ENCODE assay signal across 30 mouse cellular contexts in genomic region chr8:112935411-112935810, GRCm38 (mm10).
A peak's percentile ranks its signal among the peaks of the same experiment; 100 is the strongest.
DNase-seq lines count a peak whose midpoint lies in the region; ATAC-seq and TF ChIP-seq lines count a peak whose summit lies in the region.
"Had no signal": no experiment of that assay in that cellular context is flagged by ENCODE, and none has a peak within 500 bp of the region (broad histone marks: within the 10 kb centered on the region; RNA-seq: fewer than 3 reads in every experiment).

No protein-coding gene starts in this region.

- H3K4me3 ChIP-seq in kidney, postnatal 0 days (replicated peaks; ENCODE audit: low read depth, low read length): no peak overlapping the region
- H3K4me3 ChIP-seq: embryonic facial prominence, embryonic 15.5 days; forebrain, embryonic 10.5 days; hindbrain, embryonic 12.5 days; kidney, embryonic 15.5 days; layer of hippocampus, adult 2 months; limb, embryonic 15.5 days; liver, embryonic 15.5 days; lung, embryonic 15.5 days; midbrain, embryonic 13.5 days; neural tube, embryonic 15.5 days; stomach, embryonic 15.5 days had no signal

- 42% methylated on average over 3 of the region's 3 CpGs for WGBS in kidney, postnatal 0 days

- no peaks in the 10 kb centered on the region for H3K27me3 ChIP-seq in kidney, postnatal 0 days (ENCODE audit: insufficient read depth, low read length)
- H3K27me3 ChIP-seq: CH12.LX; embryonic facial prominence, embryonic 15.5 days; hindbrain, embryonic 12.5 days; kidney, embryonic 15.5 days; limb, embryonic 15.5 days; liver, embryonic 15.5 days; lung, embryonic 15.5 days; midbrain, embryonic 13.5 days; neural tube, embryonic 15.5 days; stomach, embryonic 15.5 days had no signal

- ATAC-seq in kidney, postnatal 0 days (replicated peaks; ENCODE audit: low FRiP score, low read depth): no peak
- ATAC-seq: forebrain, postnatal 0 days; hindbrain, postnatal 0 days; intestine, embryonic 16.5 days; midbrain, embryonic 13.5 days had no signal

- intact Hi-C loops in heart, postnatal 10 days (cut with DNase I): no loop called here

- no peak overlapping the region for H3K9ac ChIP-seq in kidney, postnatal 0 days (ENCODE audit: low read depth, low read length)
- H3K9ac ChIP-seq: embryonic facial prominence, embryonic 15.5 days; forebrain, postnatal 0 days; hindbrain, embryonic 12.5 days; kidney, embryonic 15.5 days; limb, embryonic 15.5 days; liver, embryonic 15.5 days; lung, embryonic 15.5 days; midbrain, embryonic 13.5 days; neural tube, embryonic 15.5 days; stomach, embryonic 15.5 days had no signal

- TF ChIP-seq POLR2A in brain, embryonic 14.5 days (IDR thresholded peaks at IDR 0.05; ENCODE audit: borderline replicate concordance, extremely low read depth, insufficient read depth, insufficient read length, poor library complexity, severe bottlenecking): no peak

- H3K4me1 ChIP-seq in kidney, postnatal 0 days (replicated peaks; ENCODE audit: insufficient read depth, low read length): no peaks in the 10 kb centered on the region
- H3K4me1 ChIP-seq: embryonic facial prominence, embryonic 15.5 days; forebrain, embryonic 10.5 days; kidney, embryonic 15.5 days; liver, embryonic 15.5 days; lung, embryonic 15.5 days; midbrain, embryonic 13.5 days; neural tube, embryonic 15.5 days; stomach, embryonic 15.5 days had no signal

- H3K27ac ChIP-seq in kidney, postnatal 0 days: no peak overlapping the region
- H3K27ac ChIP-seq: embryonic facial prominence, embryonic 15.5 days; forebrain, embryonic 10.5 days; hindbrain, embryonic 12.5 days; hindbrain, postnatal 0 days; layer of hippocampus, adult 2 months; limb, embryonic 15.5 days; liver, embryonic 15.5 days; lung, embryonic 15.5 days; macrophage; midbrain, embryonic 13.5 days; neural tube, embryonic 15.5 days; stomach, embryonic 15.5 days had no signal

- H3K9me3 ChIP-seq in kidney, postnatal 0 days (replicated peaks; ENCODE audit: low read length): no peaks in the 10 kb centered on the region
- H3K9me3 ChIP-seq: embryonic facial prominence, embryonic 15.5 days; forebrain, embryonic 10.5 days; hindbrain, embryonic 12.5 days; kidney, embryonic 15.5 days; limb, embryonic 15.5 days; liver, embryonic 15.5 days; lung, embryonic 15.5 days; midbrain, embryonic 13.5 days; neural tube, embryonic 15.5 days; stomach, embryonic 15.5 days had no signal

- no peaks in the 10 kb centered on the region for H3K36me3 ChIP-seq in kidney, postnatal 0 days (ENCODE audit: insufficient read depth, low read length)
- H3K36me3 ChIP-seq: embryonic facial prominence, embryonic 15.5 days; forebrain, embryonic 10.5 days; hindbrain, embryonic 12.5 days; kidney, embryonic 15.5 days; limb, embryonic 15.5 days; liver, embryonic 15.5 days; lung, embryonic 15.5 days; midbrain, embryonic 13.5 days; neural tube, embryonic 15.5 days; stomach, embryonic 15.5 days had no signal

- DNase-seq in kidney, postnatal 0 days (ENCODE audit: low spot score): peak; percentile 50
- DNase-seq in kidney, adult 8-10 months: no peak
- DNase-seq in 3134 (ENCODE audit: extremely low read depth, insufficient read length, low spot score) (peak; percentile 38), 3T3-L1 (ENCODE audit: low read depth, low spot score) (peak; percentile 44)
- peak; percentile 58 for DNase-seq in brain, embryonic 14.5 days (ENCODE audit: low read depth)
- DNase-seq in heart, postnatal 10 days: no peak
- no peak for DNase-seq in cerebellum, postnatal 14 days
- DNase-seq in layer of hippocampus, adult 8-10 months (ENCODE audit: low spot score in 2 of 2): no peak
- DNase-seq: cerebellum, adult 11-12 months; cerebellum, adult 9-11 months; forebrain, postnatal 0 days; gastrocnemius, postnatal 14 days; kidney, postnatal 36 days; retina, postnatal 1 day; right cerebral cortex, postnatal 14 days had no signal

- no peak overlapping the region for H3K4me2 ChIP-seq in kidney, postnatal 0 days (ENCODE audit: low read length)
- H3K4me2 ChIP-seq: embryonic facial prominence, embryonic 15.5 days; hindbrain, embryonic 12.5 days; kidney, embryonic 15.5 days; limb, embryonic 15.5 days; liver, embryonic 15.5 days; lung, embryonic 15.5 days; midbrain, embryonic 13.5 days; neural tube, embryonic 15.5 days; stomach, embryonic 15.5 days had no signal

- TF ChIP-seq CTCF in kidney, postnatal 0 days (IDR thresholded peaks at IDR 0.05; ENCODE audit: low read depth): no peak
- TF ChIP-seq CTCF in brain, embryonic 14.5 days (IDR thresholded peaks at IDR 0.05; ENCODE audit: borderline replicate concordance, extremely low read depth, insufficient read depth, insufficient read length): no peak

Comparison
In these comparisons a context has a peak if more than half of its experiments do, and no peak if none do; other contexts are left out.
1. DNase-seq: peak in kidney, postnatal 0 days (single experiment), 3134 (single experiment), 3T3-L1 (single experiment) and brain, embryonic 14.5 days (single experiment); none in kidney, adult 8-10 months (0 of 2), heart, postnatal 10 days (0 of 2), cerebellum, postnatal 14 days (0 of 2) and layer of hippocampus, adult 8-10 months (0 of 2).